Comparison of ENCODE assay signal across 17 mouse cellular contexts in genomic region chr8:126874846-126875245, GRCm38 (mm10).
DNase-seq lines count a peak whose midpoint lies in the region; ATAC-seq and TF ChIP-seq lines count a peak whose summit lies in the region.
"Had no signal": no experiment of that assay in that cellular context is flagged by ENCODE, and none has a peak within 500 bp of the region (broad histone marks: within the 10 kb centered on the region; RNA-seq: fewer than 3 reads in every experiment).

No protein-coding gene starts in this region.

- H3K27ac ChIP-seq in intestine, postnatal 0 days (ENCODE audit: low read depth, low read length) = no peak overlapping the region
- no peak overlapping the region for H3K27ac ChIP-seq in intestine, embryonic 16.5 days (ENCODE audit: low read length)
- H3K27ac ChIP-seq in lung, postnatal 0 days (ENCODE audit: low read length) = no peak overlapping the region
- H3K27ac ChIP-seq in macrophage = peak overlapping the region; percentile 100; the same call in 1 of the 2 replicates
- H3K27ac ChIP-seq: midbrain, embryonic 10.5 days had no signal

- 97% methylated on average over 1 of the region's 1 CpGs for WGBS in intestine, postnatal 0 days
- 98% methylated on average over 1 of the region's 1 CpGs for WGBS in intestine, embryonic 16.5 days
- WGBS in lung, postnatal 0 days = 97% methylated on average over 1 of the region's 1 CpGs
- WGBS in macrophage (ENCODE audit: missing documents) = 100% methylated on average over 1 of the region's 1 CpGs

- no peaks in the 10 kb centered on the region for H3K9me3 ChIP-seq in intestine, postnatal 0 days (ENCODE audit: control insufficient read depth)
- H3K9me3 ChIP-seq in intestine, embryonic 16.5 days (ENCODE audit: control insufficient read depth, low read length) = no peaks in the 10 kb centered on the region
- no peaks in the 10 kb centered on the region for H3K9me3 ChIP-seq in lung, postnatal 0 days (ENCODE audit: low read length)
- H3K9me3 ChIP-seq in E14TG2a.4 (ENCODE audit: low read length) = no peaks in the 10 kb centered on the region
- H3K9me3 ChIP-seq: embryonic facial prominence, embryonic 13.5 days; heart, embryonic 13.5 days; midbrain, embryonic 10.5 days had no signal

- TF ChIP-seq CTCF in intestine, postnatal 0 days (IDR thresholded peaks at IDR 0.05; ENCODE audit: low read depth) = peak; percentile 48
- TF ChIP-seq CTCF in lung, postnatal 0 days (IDR thresholded peaks at IDR 0.05) = peak; percentile 41
- TF ChIP-seq CTCF in E14TG2a.4 (conservative IDR thresholded peaks at IDR 0.05; ENCODE audit: low read length) = peak; percentile 37

- H3K4me3 ChIP-seq in intestine, postnatal 0 days (ENCODE audit: low read depth, low read length) = no peak overlapping the region
- no peak overlapping the region for H3K4me3 ChIP-seq in intestine, embryonic 16.5 days (ENCODE audit: low read length)
- H3K4me3 ChIP-seq in lung, postnatal 0 days (ENCODE audit: low read depth, low read length) = no peak overlapping the region
- H3K4me3 ChIP-seq in E14TG2a.4 (replicated peaks; ENCODE audit: low read length) = no peak overlapping the region
- H3K4me3 ChIP-seq in macrophage (ENCODE audit: inconsistent target) = no peak overlapping the region
- H3K4me3 ChIP-seq: embryonic facial prominence, embryonic 13.5 days; heart, embryonic 13.5 days; midbrain, embryonic 10.5 days; myocyte had no signal

- ATAC-seq in intestine, postnatal 0 days = no peak
- no peak for ATAC-seq in intestine, embryonic 16.5 days
- ATAC-seq in lung, postnatal 0 days = no peak

- H3K79me2 ChIP-seq in macrophage (ENCODE audit: inconsistent target) = no peaks in the 10 kb centered on the region

- peaks cover 10% of the 10 kb centered on the region for H3K4me1 ChIP-seq in intestine, postnatal 0 days (replicated peaks; ENCODE audit: control insufficient read depth, insufficient read depth, low read length)
- peaks cover 11% of the 10 kb centered on the region for H3K4me1 ChIP-seq in intestine, embryonic 16.5 days (ENCODE audit: control insufficient read depth, insufficient read depth, low read length)
- no peaks in the 10 kb centered on the region for H3K4me1 ChIP-seq in lung, postnatal 0 days (ENCODE audit: insufficient read depth, low read depth, low read length)
- H3K4me1 ChIP-seq in E14TG2a.4 (replicated peaks; ENCODE audit: low read depth, low read length) = no peaks in the 10 kb centered on the region

- no peak overlapping the region for H3K9ac ChIP-seq in intestine, postnatal 0 days (ENCODE audit: low read depth, low read length)
- H3K9ac ChIP-seq in intestine, embryonic 16.5 days (ENCODE audit: low read depth, low read length) = no peak overlapping the region
- H3K9ac ChIP-seq in lung, postnatal 0 days (replicated peaks; ENCODE audit: low read depth) = no peak overlapping the region
- H3K9ac ChIP-seq: embryonic facial prominence, embryonic 13.5 days had no signal

- H3K4me2 ChIP-seq in intestine, postnatal 0 days (replicated peaks; ENCODE audit: low read depth) = no peak overlapping the region
- H3K4me2 ChIP-seq in intestine, embryonic 16.5 days (ENCODE audit: low read depth, low read length) = no peak overlapping the region
- no peak overlapping the region for H3K4me2 ChIP-seq in lung, postnatal 0 days (replicated peaks; ENCODE audit: low read depth, low read length)
- H3K4me2 ChIP-seq: embryonic facial prominence, embryonic 13.5 days; heart, embryonic 13.5 days had no signal

- no peaks in the 10 kb centered on the region for H3K27me3 ChIP-seq in intestine, postnatal 0 days (replicated peaks; ENCODE audit: control insufficient read depth, insufficient read depth, low read length)
- no peaks in the 10 kb centered on the region for H3K27me3 ChIP-seq in intestine, embryonic 16.5 days (replicated peaks; ENCODE audit: control insufficient read depth, insufficient read depth, low read length)
- H3K27me3 ChIP-seq in lung, postnatal 0 days (replicated peaks; ENCODE audit: insufficient read depth, low read length) = no peaks in the 10 kb centered on the region
- H3K27me3 ChIP-seq in E14TG2a.4 (ENCODE audit: insufficient read depth, low read length) = no peaks in the 10 kb centered on the region; the same call in 1 of the 2 replicates
- H3K27me3 ChIP-seq: embryonic facial prominence, embryonic 13.5 days; heart, embryonic 13.5 days had no signal

- no peaks in the 10 kb centered on the region for H3K36me3 ChIP-seq in intestine, postnatal 0 days (ENCODE audit: control insufficient read depth, insufficient read depth)
- H3K36me3 ChIP-seq in intestine, embryonic 16.5 days (ENCODE audit: control insufficient read depth, insufficient read depth, low read length) = no peaks in the 10 kb centered on the region
- H3K36me3 ChIP-seq in lung, postnatal 0 days (ENCODE audit: insufficient read depth, low read length) = no peaks in the 10 kb centered on the region
- H3K36me3 ChIP-seq in E14TG2a.4 (ENCODE audit: insufficient read depth, low read length) (no peaks in the 10 kb centered on the region), macrophage (ENCODE audit: inconsistent target) (no peaks in the 10 kb centered on the region)
- H3K36me3 ChIP-seq: embryonic facial prominence, embryonic 13.5 days; heart, embryonic 13.5 days; midbrain, embryonic 10.5 days had no signal

- DNase-seq in lung, postnatal 0 days (ENCODE audit: low spot score) = no peak
- no peak for DNase-seq in lung, postnatal 36 days
- no peak for DNase-seq in embryo, embryonic 10 days (ENCODE audit: low spot score)
- no peak for DNase-seq in Muller cell, postnatal 12 days (ENCODE audit: inconsistent ontology term)
- DNase-seq: adrenal gland, adult 8-10 months; cerebellum, adult 11-12 months; cerebellum, postnatal 36 days; kidney, postnatal 36 days; lung, postnatal 10 days had no signal

- TF ChIP-seq EP300 in lung, postnatal 0 days (IDR thresholded peaks at IDR 0.05) = no peak
